In the genomic region with DNA sequence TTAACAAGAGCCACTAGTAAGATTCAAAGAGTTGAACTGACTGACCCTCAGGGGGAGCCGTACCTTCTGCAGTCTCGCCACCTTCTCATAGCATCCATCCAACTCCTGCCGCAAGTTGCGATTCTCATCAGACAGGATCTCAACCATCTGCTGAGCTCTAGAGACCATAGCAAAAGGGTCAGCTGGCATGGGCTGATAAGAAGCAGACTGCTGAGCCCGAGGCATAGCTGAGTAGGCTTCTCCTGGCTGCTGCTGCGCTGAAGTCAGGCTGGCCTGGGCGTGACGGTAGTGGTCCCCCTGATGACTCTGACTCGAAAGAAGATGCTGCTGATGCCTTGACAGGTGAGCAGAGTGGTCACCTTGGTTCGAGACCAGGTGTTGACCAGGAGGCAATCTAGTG, we compare ENCODE assay signal across 23 mouse cellular contexts. TPM values are rescaled to one million over a fixed set of nuclear protein-coding genes. Genes with fewer than 3 reads are reported as not detected.
A peak's percentile ranks its signal among the peaks of the same experiment; 100 is the strongest.
DNase-seq lines count a peak whose midpoint lies in the region; ATAC-seq and TF ChIP-seq lines count a peak whose summit lies in the region.
"Had no signal": no experiment of that assay in that cellular context is flagged by ENCODE, and none has a peak within 500 bp of the region (broad histone marks: within the 10 kb centered on the region; RNA-seq: fewer than 3 reads in every experiment).

No protein-coding gene starts in this region.

- H3K27ac ChIP-seq in heart, embryonic 12.5 days (ENCODE audit: poor library complexity, severe bottlenecking), result no peak overlapping the region
- H3K27ac ChIP-seq in liver, embryonic 11.5 days (ENCODE audit: low read depth, low read length), result no peak overlapping the region
- no peak overlapping the region for H3K27ac ChIP-seq in liver, postnatal 0 days (ENCODE audit: low read depth)
- H3K27ac ChIP-seq: forebrain, embryonic 15.5 days; heart, adult 2 months; hindbrain, postnatal 0 days; kidney, embryonic 15.5 days; lung, embryonic 15.5 days; midbrain, embryonic 13.5 days had no signal

- no peak overlapping the region for H3K4me2 ChIP-seq in heart, embryonic 12.5 days
- H3K4me2 ChIP-seq in liver, embryonic 11.5 days, result no peak overlapping the region
- no peak overlapping the region for H3K4me2 ChIP-seq in liver, postnatal 0 days (ENCODE audit: low read depth, low read length)
- H3K4me2 ChIP-seq: forebrain, embryonic 15.5 days; kidney, embryonic 15.5 days; lung, embryonic 15.5 days; midbrain, embryonic 13.5 days had no signal

- no peak for TF ChIP-seq CTCF in liver, postnatal 0 days (IDR thresholded peaks at IDR 0.05; ENCODE audit: low read depth)

- 0 out of 2 replicates have a peak, but pooled peaks cover 5% of the 10 kb centered on the region for H3K4me1 ChIP-seq in heart, embryonic 12.5 days (replicated peaks)
- no peaks in the 10 kb centered on the region for H3K4me1 ChIP-seq in liver, embryonic 11.5 days (replicated peaks; ENCODE audit: control insufficient read depth, insufficient read depth, low read length)
- no peaks in the 10 kb centered on the region for H3K4me1 ChIP-seq in liver, postnatal 0 days (ENCODE audit: insufficient read depth)
- H3K4me1 ChIP-seq: kidney, embryonic 15.5 days; lung, embryonic 15.5 days; megakaryocyte, embryonic 14.5 days had no signal

- ATAC-seq in heart, embryonic 12.5 days (ENCODE audit: insufficient number of reproducible peaks, low FRiP score), result peak; percentile 87
- ATAC-seq in liver, embryonic 11.5 days (replicated peaks; ENCODE audit: low FRiP score), result peak; percentile 96
- ATAC-seq in liver, postnatal 0 days, result peak; percentile 63
- ATAC-seq: forebrain, embryonic 15.5 days; hindbrain, postnatal 0 days; intestine, embryonic 16.5 days; midbrain, embryonic 13.5 days had no signal

- no peak overlapping the region for H3K4me3 ChIP-seq in heart, embryonic 12.5 days
- no peak overlapping the region for H3K4me3 ChIP-seq in liver, embryonic 11.5 days (ENCODE audit: low read depth, low read length)
- H3K4me3 ChIP-seq in liver, postnatal 0 days (ENCODE audit: low read depth, low read length), result no peak overlapping the region
- H3K4me3 ChIP-seq: forebrain, embryonic 15.5 days; heart, adult 2 months; kidney, embryonic 15.5 days; lung, embryonic 15.5 days; megakaryocyte, embryonic 14.5 days; midbrain, embryonic 13.5 days had no signal

- peaks cover 9% of the 10 kb centered on the region for H3K36me3 ChIP-seq in heart, embryonic 12.5 days
- H3K36me3 ChIP-seq in liver, embryonic 11.5 days (ENCODE audit: control insufficient read depth, insufficient read depth, low read length), result no peaks in the 10 kb centered on the region; the same call in 1 of the 2 replicates
- no peaks in the 10 kb centered on the region for H3K36me3 ChIP-seq in liver, postnatal 0 days (replicated peaks; ENCODE audit: insufficient read depth, low read length)
- H3K36me3 ChIP-seq: forebrain, embryonic 15.5 days; lung, embryonic 15.5 days had no signal

- no peaks in the 10 kb centered on the region for H3K9me3 ChIP-seq in heart, embryonic 12.5 days (replicated peaks)
- no peaks in the 10 kb centered on the region for H3K9me3 ChIP-seq in liver, embryonic 11.5 days (ENCODE audit: control insufficient read depth, low read length)
- no peaks in the 10 kb centered on the region for H3K9me3 ChIP-seq in liver, postnatal 0 days (ENCODE audit: low read length)
- H3K9me3 ChIP-seq: forebrain, embryonic 15.5 days; kidney, embryonic 15.5 days; lung, embryonic 15.5 days; megakaryocyte, embryonic 14.5 days; midbrain, embryonic 13.5 days had no signal

- no peak overlapping the region for H3K9ac ChIP-seq in heart, embryonic 12.5 days
- H3K9ac ChIP-seq in liver, embryonic 11.5 days (ENCODE audit: low read depth, low read length), result no peak overlapping the region
- H3K9ac ChIP-seq in liver, postnatal 0 days (replicated peaks), result no peak overlapping the region
- H3K9ac ChIP-seq: forebrain, embryonic 15.5 days; kidney, embryonic 15.5 days; lung, embryonic 15.5 days; midbrain, embryonic 13.5 days had no signal

- intact Hi-C loops in heart, postnatal 36 days (cut with DNase I), result no loop called here

- H3K27me3 ChIP-seq in heart, embryonic 12.5 days (replicated peaks), result no peaks in the 10 kb centered on the region
- H3K27me3 ChIP-seq in liver, embryonic 11.5 days (replicated peaks; ENCODE audit: control insufficient read depth, insufficient read depth, low read length), result no peaks in the 10 kb centered on the region
- no peaks in the 10 kb centered on the region for H3K27me3 ChIP-seq in liver, postnatal 0 days (ENCODE audit: insufficient read depth, low read length)
- H3K27me3 ChIP-seq: forebrain, embryonic 15.5 days; lung, embryonic 15.5 days; midbrain, embryonic 13.5 days had no signal

- 67% methylated on average over 10 of the region's 10 CpGs for WGBS in heart, embryonic 12.5 days
- WGBS in liver, embryonic 11.5 days, result 51% methylated on average over 10 of the region's 10 CpGs
- WGBS in liver, postnatal 0 days (ENCODE audit: insufficient replicate concordance), result 70% methylated on average over 10 of the region's 10 CpGs

- TF ChIP-seq EP300 in liver, postnatal 0 days (IDR thresholded peaks at IDR 0.05; ENCODE audit: low read depth), result no peak

- DNase-seq in heart, postnatal 36 days, result no peak
- DNase-seq in c-Kit-positive CD71-positive TER-119-negative erythroid progenitor cells, embryonic 14.5 days (ENCODE audit: low read depth), result peak; percentile 19
- no peak for DNase-seq in liver, embryonic 11.5 days (ENCODE audit: low spot score)
- no peak for DNase-seq in liver, postnatal 0 days
- DNase-seq in thymus, postnatal 14 days, result no peak
- no peak for DNase-seq in adrenal gland, adult 8-10 months
- DNase-seq: adrenal gland, postnatal 25 days; cerebellum, adult 18-20 months; cerebellum, postnatal 36 days; gastrocnemius, postnatal 10 days; heart, adult 2 months; kidney, postnatal 4 days; lung, postnatal 36 days; spleen, adult 18-20 months; thymus, postnatal 25 days had no signal

RNA-seq across cellular contexts. Expression of a gene that starts 25.0 kb away (rescaled TPM):
- polyA plus RNA-seq in heart, embryonic 12.5 days (2016; fragmentation: Nextera tagmentation; extraction: Ambion mirVana), result 12.2 and 13.5 TPM in 2 replicates
- 1 to 10 TPM; 5.9 to 8.2 TPM for total RNA-seq in heart, postnatal 36 days (2021)
- 11.7 and 11.9 TPM in 2 replicates for polyA plus RNA-seq in liver, embryonic 11.5 days (2014; fragmentation: Nextera tagmentation; extraction: Ambion mirVana)
- polyA plus RNA-seq in liver, postnatal 0 days (2015; fragmentation: Nextera tagmentation; extraction: Ambion mirVana), result 4.3 and 4.9 TPM in 2 replicates
- total RNA-seq in adrenal gland, adult 8-10 months (2022), result 1 to 10 TPM; 5.1 to 8.7 (median 8.1) TPM
